Mouse (Mus musculus) urinary bladder, postnatal 36 days (tissue): ENCODE data around the gene Pde4d.

Experiments
- DNase-seq, 2 experiments: peaks; one replicate each; pipeline ENCODE4 v3.0.0; 2022; ENCODE audit warnings: low spot score in 2 of 2, mixed read lengths in 1 of 2

Pde4d gene

DNA sequence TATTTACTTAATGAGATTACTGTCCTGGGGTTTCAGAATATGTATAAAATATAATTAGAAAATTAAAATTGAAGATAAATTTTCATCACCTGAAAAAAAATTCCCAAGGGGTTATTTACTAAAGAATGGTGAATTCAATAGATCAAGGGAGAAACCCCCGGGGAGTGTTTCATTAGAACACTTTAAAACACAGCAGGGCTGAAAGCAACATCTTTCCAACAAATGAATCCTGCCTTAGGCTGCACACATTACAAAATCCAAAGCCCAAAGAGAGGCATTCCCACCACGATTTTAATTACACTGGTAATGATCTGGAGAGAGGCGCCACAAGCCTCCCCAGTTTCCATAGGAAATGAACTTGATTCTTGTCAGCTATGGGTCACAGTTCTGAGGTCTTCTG lies 1205.6 kb downstream of the Pde4d start:
- DNase-seq, result no peak

DNA sequence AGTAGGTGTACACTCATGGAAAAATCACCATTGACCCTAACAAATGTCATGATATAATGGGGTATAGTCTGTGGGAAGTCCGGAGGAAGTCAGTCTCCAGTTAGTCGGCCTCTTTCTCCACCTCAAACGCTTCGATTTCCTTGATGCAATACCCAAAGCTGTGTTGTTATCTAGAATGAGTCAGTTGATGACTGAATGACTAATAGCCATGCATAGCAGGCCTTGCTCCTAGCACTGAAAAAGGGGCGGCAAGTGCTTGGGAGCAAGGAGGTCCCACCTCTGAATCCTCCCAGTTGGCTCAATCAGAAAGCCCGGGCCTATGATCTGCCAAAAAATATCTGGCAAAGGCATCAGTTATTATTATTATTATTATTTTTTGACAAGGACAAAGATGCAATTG lies 1209.4 kb downstream of the Pde4d start:
- DNase-seq, result peak in 1 of 2 experiments; percentile 7

DNA sequence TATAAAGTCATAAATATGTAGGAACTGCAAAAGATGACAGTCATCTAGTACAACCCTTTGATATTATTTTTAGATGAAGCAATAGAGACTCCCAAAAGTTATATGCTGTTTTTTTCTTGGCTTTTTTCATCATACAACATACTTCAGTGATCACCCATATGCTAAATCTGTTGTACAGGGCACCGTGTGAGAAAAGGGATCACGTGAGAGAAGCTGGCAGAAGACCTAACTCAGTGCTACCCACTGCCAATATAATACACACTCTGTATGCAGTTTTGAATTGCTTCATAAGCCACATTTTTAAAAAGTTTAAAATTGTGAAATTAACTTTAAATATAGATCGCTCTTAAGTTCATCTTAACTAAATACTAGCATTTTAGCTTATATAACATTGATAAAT lies 1211.6 kb downstream of the Pde4d start:
- DNase-seq, result no peak

DNA sequence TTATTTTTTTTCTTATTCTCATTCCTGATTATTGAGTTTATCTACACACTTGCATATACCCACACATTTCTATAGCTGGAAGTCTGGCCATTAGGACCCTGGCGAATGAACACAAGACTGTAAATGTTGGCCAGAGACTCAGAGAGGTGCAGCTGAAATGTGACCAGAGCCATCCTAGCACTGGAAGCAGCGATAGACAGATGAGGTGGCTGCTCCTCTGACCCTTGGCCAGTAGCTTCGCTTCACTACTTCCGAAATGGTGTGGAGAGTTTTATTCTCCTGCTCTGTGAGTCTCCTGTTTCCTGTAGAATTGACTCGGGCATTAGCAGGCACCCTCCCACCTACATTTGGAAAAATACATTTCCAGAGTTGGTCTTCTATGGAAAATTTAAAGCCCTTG lies 1212.4 kb downstream of the Pde4d start:
- DNase-seq, result no peak

DNA sequence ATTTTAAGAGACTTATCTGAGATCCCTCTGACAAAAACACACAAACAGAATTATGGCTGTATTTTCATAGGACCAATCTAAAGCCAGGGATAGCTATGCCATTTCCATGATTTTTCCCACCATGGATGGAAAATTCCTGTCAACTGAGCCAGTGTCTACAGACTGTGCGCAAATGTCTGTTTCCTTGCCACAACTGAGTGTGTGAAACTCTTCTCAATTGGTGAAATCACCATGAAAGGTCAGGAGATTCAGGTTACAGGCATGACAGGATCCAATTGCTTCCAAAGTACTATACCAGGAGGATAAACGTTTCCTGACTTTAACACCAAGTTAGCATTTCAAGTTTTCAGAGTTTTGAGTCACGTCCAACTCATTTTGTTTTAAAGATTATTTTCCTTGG lies 1213.0 kb downstream of the Pde4d start:
- no peak for DNase-seq

DNA sequence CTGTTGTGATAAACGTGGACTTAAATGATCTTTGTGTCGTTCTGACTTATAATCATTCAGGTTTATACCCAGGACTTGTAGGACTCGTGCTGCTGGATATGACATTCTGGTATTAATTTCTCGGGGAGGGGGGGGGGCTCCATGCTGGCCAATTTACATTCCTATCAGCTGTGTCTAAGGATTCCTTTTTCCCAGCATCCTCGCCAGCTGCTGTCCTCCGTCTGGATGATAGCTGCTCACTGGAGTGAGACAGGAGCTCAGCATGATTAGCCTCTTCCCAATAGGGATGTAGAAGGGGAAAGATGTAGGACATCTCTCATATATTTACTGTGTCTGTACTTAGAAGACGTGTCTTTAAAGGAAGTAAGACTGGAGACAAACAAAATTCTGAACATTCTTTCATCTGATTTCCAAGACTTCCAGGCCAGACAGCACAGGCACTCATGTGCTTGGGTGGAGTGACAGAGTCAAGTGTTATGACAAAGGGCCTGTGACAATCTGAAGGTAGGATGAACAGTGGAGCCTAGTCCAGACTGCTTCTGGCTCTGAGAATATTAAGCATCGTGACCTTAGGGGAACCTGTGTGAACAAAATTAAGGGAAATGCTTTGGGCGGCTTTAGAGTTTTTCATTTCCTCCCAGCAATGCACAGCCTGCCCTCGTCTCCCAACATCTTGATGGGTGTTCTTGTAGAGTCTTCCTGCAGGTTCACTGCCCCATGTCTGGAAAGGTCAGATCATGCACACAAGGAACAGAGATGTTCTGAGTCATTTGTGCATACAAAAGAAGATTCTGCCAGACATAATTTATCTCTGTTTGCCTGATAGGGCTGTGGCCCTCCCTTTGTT lies 1215.4 kb downstream of the Pde4d start:
- DNase-seq, result no peak

DNA sequence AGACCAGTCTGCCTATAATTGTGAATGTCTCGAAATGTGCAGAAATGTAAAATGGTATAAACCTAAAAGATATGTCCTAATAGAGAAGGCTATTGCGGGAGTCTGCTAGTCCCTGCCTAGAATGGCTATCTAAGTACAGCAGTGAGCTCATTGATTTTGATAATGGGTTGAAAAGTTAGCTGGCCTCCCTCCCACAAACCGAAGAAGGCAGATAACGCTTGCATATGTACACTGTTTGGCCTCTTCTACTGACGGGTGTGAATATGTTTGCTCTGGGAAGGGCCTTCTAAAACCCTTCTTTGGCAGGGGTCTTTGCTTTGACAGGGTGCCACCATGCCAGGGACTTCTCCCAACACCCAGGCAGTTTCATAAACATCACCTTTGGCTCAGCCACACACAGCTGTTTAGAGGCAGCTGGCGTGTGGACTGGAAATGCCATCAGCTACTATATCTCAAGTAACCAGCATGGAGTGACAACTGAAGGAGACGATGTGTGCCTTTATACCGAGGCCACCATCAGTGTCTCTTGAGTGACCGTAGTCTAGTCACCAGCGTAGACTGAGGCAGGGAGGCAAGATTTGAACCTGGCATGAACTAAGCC lies 1216.2 kb downstream of the Pde4d start:
- DNase-seq, result no peak

DNA sequence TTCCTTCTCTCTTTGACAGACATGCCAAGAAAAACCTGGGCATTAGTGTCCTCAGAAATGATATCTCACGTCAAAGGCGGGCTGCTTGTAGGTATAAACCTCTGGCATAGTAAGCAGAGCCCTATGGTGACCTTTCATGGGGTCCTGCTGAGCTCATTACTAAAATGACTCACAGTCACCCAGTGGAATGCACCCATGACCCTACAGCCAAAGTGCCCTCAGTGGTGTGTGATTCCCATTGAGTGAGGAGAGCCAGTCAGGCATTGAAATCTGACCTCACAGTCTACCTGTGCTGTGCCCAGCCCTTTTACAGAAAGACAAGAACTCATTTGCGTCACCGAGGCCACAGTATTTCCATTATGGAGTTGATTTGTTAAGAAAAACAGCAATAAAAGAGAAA lies 1220.2 kb downstream of the Pde4d start:
- no peak for DNase-seq

DNA sequence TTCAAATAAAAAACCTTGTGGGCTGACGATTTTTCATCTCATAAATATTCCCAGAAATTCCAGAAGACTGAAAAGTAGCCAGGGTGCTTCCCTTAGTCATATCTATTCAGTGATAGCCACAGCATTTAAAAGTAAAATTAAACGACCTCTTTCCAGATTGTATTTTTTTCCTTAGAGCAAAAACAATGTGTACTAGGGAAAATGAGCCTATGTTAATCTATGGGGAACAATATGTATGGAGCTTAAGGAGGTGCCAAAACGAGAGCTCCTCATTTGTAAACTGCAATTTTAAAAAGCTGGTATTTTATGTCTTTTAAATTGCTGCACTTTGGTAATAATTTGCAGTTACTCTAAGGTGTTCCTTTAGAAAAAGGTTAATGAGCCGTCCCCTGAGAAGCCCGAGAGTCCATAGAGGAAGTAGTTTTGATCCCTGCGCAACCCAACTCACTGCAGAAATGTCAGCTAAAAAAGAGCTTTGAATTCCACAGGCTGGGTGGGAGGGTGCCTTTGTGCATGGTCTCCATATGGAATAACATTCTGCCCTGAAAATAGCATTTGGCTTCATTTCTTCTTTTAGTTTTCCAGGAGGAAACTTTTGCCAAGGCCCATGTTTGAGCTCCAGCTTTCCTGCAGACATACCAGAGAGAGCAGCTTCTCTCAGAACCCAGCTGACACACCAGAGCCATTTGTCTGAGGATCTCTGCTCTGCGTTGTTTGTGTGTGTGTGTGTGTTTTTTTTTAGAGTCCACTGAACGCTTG lies 1222.0 kb downstream of the Pde4d start:
- DNase-seq, result no peak

DNA sequence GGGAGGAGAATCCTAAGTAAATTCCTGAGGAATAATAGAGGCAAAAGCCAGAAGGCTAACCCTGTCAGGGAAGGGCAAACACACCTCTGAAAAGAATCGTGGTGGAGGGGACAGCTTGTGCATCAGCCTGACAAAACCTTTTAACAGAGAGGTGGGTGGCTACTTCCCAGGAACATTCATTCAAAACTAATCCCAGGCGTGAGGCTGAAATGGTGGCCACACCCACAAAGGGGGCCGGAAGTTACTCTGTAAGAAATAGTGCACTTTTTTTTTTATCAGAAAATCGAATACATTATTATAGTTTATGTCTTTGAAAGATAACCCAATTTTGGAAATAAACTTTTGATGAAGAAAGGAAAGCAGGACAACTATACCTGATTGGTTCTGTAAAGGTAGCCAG lies 1227.3 kb downstream of the Pde4d start:
- DNase-seq, result no peak

DNA sequence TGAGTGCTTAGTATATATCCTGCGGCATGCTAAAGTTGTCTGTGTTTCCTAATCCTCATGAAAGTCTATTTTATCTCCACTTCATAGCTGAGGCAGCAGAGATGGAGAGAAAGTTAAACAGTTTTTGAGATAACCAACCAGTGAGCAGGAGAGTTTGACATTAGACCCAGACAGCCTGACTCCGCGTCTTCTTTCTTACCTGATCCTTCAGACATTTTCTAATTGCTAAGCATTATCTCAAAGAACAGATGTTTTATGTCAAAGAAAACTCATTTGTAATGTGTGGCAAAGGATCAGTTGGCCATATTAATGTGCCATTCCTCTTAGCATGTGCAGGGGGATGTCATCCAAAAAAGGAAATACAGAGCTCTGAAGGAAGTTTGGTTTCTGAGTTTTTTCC lies 1227.9 kb downstream of the Pde4d start:
- no peak for DNase-seq

DNA sequence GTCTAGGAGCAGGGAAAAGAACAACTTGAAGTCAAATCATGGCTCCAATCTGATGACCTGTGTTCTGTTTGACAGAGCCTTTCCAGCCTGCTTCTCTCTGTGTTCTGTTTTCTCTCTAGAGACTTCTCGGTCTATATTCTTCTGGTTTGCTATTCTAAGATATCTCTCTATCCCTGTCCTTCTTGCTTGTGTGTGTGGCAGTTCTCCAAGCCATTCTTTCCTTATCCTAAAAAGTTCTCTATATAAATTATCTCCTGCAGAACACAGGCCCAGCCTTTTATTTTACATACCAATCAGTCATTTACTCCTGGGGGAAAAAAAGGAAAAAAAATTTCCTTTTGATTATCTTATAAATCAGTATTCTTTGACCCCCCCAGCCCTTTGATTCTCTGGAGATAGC lies 1229.2 kb downstream of the Pde4d start:
- DNase-seq, result no peak

DNA sequence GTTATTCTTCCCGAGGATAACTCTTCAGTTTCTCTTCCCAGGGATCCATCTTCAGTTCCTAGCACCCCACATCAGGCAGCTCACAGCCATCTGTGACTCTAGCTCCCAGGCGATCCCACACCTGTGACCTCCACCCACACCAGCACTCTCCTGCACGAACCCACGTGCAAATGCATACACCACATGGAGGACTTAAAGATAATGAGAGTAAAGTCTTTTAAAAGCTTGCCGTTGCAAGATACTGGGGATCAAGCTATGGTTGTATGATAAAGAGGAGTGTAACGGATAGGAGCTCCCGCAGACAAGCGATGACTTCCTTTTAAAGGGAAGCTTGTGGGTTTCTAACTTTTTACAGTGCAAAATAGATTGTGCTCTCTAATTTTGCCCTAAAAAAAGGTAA lies 1230.5 kb downstream of the Pde4d start:
- DNase-seq, result no peak

DNA sequence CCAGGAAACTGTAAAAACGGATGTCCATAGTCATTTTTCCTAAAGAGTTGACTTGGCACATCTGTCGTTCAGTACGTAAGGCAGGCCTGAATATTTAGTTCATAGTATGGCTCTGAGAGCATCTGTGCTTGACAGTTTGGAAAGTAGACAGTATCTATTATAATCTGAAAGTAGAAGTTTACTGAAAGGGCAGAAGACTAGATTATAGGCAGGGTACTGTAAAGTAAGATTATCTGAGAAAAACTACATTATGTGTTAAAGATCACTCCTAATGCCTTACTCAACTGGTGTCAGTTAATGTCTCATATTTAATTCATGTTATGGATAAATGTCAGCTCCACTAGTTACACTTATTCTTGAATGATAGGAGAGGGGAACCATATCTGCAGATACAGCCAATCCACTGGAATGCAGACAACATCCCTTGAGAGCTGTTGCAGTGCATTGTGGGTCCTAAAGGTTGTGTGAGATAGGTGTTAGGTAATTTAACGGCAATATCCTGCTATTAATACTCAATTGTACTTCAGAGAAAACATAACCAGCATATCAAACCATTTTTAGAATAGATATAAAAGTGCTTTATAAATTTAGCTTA lies 1232.0 kb downstream of the Pde4d start:
- no peak for DNase-seq

DNA sequence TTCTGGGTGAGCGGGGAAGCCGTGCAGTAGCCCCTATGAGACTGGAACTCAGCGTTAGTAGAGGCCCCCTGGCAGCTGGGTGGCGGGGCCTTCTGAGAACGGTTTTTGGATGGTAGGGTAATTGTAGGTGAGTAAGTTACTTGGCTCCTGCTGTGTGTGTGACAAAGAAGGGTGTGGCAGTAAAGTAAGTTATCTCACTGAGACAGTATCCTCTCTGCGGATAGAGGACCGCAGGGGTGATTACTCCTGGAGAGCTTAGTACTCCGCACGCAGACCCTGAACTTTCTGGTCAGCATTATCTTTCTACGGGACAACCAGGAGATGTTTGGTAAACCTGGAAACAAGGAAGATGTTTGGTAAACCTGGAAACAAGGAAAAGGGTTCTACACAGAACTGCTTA lies 1233.3 kb downstream of the Pde4d start:
- DNase-seq, result no peak

DNA sequence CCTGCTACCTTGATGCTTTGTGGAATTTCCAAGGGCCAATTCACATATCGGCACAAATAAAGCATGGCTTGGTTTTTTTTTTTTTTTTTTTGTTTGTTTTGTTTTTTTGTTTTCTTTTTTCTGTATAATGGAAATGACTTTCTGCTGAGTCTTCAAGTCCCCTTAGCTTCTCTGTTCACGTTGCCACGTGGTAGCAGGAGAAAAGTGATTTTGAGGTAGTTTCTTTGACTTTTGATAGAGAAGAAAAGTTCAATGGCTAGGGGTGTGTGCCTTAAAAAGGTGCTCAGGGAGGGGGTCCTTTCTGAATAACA lies 1235.2 kb downstream of the Pde4d start:
- no peak for DNase-seq

DNA sequence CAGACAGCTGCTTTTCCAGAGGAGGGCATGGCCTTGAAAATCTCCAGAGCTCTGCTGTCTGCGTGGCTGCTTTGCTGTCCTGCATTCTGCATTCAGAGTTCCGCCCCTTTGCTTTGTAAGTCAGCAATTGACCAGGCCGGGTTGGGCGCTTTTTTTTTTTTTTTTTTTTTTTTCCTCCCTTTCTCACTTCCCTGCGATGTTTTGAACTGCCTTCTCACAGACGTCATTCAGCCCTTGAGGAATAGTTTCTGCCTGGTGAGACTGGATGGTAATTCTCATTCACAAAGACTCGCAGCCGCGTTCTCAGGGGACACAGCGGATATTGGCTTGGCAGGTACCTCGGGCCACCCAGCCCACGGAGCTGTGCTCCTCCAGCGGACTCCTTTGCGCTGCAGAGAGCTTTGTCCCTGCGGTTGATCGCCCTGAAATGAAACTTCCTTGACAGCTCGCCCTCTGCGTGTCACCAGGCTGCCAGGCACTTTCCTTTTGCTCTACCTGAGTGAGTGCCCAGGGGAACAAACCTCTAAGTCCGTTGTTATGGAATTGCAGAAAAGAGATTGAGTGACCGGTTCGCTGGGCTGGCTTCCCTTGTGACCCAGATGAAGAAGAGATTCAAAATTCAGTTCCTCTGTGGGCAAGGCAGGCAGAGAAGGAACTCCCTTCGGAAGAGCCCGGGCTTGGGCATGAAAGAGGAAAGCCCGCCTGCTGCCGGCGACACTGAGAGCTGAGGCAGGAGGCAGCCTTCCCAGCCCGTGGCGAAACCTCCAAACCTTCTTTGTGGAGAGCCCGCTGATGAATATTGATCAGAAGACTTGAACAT lies 1235.8 kb downstream of the Pde4d start:
- DNase-seq, result peak; percentile 40 to 43

DNA sequence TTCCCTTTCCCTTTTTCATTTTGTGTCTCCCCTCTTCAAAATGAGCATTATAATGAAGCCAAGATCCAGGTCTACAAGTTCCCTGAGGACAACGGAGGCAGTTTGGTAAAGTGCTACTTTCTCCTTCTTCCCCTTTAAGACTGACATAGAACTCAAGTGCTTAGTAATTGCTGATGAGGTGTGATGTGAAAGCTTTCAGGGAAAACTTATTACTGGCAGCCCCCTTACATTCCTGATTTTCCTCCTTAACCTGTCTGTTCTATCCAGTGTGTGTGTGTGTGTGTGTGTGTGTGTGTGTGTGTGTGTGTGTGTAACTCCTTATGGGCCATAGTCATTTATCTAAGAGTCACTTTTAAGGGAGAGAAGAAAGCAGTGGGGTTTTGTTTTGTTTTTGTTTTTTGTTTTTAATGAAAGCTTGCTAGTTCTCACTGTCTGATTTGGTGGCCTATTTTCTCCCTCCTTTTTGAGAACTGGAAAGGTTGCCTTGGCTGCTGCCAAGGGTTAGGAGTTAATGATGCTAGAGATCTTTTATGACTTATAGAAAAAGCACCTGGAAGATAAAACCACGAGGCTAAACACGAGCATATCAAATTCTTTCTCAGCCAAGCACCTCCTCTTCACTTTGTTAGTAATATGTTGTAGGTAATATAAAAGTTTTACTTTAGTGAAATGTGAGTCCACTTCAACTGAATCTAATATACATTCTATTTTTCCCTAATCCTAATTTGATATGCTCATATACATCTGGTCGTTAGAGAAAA lies 1236.5 kb downstream of the Pde4d start:
- no peak for DNase-seq

DNA sequence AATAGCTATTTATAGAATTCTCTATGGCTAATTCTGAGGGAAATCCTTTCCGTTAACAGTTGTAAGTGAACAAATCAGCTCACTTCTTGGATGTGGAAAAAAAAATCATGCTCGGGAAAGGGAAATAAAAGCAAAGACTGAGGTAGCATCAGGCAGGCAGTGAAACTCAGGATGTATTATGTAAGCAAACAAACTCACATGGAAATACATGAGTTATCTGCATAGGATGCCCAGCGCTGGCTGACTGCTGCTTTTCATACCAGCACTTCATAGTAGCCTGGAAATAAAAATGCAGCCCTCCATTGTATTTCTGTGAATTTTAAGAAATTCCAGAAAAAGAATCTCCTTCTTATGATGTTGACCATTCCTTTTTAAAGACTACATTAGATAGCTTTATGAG lies 1237.2 kb downstream of the Pde4d start:
- no peak for DNase-seq

DNA sequence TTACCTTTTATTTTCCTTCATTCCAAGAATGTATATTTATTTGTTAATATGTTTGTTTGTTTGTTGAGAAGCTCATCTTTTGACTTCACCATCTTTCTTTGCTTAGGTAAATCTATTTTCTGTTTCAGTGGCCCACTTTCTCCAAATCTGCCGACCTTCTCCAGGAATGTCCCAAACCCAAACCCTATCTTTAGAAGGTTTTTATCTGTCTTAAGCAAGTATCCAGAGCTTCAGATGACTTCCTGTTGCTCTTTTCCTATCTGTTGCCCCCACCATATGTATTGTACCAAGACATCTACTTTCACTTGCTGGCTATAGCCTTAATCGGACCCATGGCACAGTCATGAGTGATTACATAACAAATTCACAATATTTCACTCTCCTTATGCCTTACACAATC lies 1238.4 kb downstream of the Pde4d start:
- no peak for DNase-seq

DNA sequence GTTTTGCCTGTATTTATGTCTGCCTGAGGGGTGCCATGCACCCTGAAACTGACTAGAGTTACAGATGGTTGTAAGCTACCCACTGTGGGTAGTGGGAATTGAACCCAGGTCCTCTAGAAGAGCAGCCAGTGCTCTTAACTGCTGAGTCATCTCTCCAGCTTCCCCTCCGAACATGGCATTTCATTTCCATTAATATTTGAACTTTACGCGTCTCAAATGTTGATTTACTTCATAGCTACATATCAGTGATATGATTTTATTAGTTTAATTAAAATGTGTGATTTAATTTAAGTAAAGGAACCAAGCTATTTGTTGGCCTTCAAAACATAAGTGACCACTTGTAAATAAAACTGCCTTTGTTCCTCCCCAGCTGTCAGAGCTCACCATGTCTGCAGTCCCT lies 1239.4 kb downstream of the Pde4d start:
- no peak for DNase-seq
